Mouse (Mus musculus) frontal cortex, postnatal 36 days (tissue): ENCODE measurements around the gene Gm17482.
A peak's percentile ranks its signal among the peaks of the same experiment; 100 is the strongest.
"Not testable (repeated sequence)": the region's sequence is repeated elsewhere in the genome, so short reads cannot be mapped to it uniquely, and the experiment has no call there.

Source experiments
- DNase-seq, 2 experiments: peaks; one replicate each; pipeline ENCODE4 v3.0.0; 2022; ENCODE audit warnings: low spot score in 2 of 2

The Gm17482 gene

DNA sequence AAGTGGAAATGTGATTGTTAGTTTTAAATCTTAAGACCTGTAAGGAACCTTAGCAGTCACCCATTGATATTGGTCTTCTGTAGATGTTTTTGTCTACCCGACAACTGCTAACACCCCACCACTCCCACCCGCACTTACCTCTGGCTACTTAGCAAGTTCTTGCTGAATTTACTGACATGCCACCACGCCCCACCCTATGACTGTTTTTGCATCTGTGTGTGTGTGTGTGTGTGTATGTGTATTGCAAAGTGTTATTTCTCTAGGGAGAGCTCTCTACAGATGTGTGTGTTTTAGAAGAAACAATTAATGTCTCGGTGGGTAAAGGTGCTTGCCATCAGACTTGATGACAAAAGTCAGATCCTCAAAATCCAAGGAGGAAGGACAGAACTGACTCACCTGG is at the start of gene Gm17482:
TSS of gene Gm17482 (plus strand) at position 301 of the 400 bp plus-strand sequence.
- no peak for DNase-seq

DNA sequence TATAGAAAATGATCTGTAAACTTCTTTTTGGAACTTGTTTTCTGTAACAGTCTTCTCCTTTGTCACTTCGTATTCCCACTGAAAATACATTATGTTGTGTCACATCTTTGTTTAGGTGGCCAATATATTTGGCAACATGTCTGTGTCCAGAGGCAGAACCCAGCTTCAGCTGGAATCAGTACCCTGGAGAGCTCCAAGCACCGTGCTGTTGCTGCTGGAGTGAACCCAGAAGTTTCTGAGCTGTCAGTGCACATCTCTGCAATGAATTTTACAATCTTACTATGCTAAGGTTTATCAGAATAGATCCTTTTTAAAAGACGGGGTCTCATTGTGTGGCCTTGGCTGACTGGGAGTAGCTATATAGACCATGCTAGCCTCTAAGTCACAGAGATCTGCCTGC is 48.3 kb upstream of the Gm17482 start:
- DNase-seq, result no peak

DNA sequence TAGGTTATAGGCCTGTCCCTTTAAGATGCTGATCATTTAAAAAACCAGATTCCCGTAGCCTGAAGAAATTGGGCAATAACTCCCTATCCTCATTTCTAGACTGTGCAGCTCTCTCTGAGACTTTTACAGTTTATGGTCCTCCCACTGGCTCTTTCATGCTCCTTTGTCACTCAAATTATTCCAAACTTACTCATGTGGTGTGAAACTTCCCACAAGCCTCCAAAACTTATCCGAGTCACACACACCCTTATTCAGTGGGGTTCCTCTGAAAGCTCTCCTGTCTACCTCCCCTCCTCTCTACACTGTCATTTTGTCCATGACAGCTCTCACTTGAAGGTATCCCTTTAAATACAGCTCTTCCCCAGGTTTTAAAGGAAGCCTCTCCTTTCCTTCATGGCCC is 46.0 kb upstream of the Gm17482 start:
- DNase-seq, result no peak

DNA sequence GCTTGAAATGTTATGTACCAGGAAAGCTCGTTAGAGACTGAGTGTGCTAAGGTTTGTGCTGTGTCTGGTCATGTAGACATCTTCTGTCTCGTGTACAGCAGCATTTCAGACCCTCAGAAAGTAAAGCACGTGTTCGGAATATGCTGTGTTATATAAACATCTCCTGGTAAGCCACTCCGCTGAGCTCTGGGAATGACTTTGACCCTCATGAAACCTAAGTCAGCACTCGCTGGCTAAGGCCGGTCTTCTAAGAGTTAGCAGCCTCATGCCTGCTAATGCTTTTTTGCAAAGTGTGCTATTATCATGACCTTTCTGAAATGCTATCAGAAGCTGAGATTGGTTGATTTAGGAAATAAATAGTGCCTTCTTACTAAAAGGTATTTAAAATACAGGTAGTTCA is 36.0 kb upstream of the Gm17482 start:
- DNase-seq, result no peak

DNA sequence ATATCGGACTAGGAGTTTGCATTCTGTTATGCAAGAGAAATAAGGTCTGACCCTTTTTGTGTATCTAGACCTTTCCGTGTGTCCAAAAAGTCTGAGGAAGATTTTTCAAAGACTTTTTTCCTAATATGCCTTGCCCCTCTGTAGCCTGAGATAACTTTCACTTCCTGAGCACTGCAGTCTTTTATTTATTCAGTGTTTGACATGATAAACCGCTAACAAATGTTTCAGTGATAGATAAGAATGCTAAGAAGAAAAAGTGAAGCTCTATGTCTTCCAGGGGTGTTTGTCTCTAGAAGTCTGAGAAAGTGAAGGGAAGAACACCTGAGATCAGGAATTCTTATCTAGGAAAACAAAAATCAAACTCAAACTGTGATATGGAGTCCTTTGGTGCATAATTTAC is 26.4 kb upstream of the Gm17482 start:
- DNase-seq, result no peak

DNA sequence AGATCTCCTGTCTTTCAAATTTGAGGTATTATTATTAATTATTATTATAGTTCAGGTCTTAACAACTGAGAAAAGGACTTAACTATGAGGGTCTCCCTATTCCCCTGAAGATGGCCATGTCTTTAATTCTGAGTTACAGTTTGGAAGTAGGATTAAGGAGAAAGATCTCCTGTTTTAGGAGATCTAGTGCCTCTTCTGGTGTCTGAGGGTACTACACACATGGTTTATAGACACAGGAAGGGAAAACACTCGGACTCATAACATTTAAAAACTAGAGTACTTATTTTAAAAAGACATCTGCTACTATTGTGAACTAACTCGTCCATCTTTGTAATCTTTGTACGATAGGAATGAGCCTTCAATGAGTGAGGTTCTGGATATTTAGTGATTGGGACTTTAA is 24.1 kb upstream of the Gm17482 start:
- no peak for DNase-seq

DNA sequence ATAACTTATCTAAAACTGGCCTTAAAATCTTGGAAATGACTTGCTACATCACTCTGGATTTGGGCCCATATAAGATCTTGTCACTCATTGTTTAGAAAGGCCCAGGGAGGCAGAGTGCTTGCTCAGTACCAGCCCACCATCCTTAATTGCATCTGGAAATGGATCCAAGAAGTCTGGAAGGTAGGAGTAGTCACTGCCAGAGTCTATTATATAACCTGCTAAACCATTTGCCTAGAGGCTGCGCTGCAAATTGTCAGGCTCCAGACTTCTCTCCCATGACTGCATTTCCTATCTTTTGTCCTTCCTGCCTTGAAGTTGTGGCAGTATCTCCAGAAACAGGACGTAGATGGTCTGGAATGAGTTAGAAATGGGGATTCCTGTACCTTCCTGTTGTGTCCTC is 17.0 kb upstream of the Gm17482 start:
- DNase-seq, result peak; percentile 35 to 66

DNA sequence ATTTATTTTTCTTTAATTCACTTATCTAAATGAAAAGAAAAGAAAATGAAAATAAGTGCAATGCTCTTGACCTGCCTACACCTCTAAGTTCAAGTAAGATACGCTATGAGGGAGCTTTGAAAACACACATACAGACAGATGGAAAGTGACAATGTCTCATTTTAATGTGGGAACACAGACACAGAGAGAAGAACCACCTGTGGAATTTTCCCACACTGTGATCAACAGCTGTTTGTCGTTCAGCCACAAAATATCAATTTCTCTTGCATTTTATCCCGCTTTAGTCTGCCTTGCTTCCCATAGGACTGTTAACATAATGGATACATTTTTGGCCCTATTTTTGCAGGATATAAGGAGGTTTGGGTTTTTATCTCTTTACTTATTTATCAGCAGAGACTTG is 16.3 kb upstream of the Gm17482 start:
- no peak for DNase-seq

DNA sequence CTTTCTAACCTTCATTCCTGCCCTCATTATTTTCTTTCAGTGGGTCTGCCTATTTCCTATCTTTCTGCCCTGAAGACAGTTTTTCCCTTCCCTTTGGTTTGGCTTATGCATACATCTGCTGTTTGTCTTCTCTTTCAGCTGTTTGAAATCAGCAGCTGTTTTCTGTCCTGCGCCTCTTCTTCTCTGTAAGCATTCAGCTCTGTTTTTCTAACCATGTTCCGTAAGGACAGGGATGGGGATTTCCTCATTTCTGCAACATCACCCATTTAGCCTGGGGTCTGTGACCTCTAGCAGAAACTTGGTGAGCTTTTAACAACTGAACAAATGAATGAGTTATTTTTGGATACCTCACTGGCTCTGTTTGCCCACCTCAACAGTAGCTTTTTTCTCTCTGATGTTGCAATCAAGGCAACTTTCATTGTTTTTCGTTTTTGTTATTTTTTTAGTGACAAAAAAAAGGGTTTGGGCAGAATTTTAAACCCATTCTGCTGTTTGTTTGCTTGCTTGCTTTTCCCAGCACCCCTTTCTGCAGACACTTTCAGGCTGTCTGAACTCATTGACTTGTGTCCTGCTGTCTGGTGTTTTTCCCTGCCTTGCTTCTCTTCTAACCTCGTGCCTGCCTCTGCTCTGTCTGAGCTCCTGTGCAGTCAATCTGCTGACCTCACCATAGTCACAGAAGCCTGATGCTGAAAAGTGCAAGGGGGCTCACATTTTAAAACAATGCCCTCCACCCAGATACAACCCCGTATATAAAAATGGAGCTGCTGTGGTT is 14.8 kb upstream of the Gm17482 start:
- DNase-seq, result no peak

DNA sequence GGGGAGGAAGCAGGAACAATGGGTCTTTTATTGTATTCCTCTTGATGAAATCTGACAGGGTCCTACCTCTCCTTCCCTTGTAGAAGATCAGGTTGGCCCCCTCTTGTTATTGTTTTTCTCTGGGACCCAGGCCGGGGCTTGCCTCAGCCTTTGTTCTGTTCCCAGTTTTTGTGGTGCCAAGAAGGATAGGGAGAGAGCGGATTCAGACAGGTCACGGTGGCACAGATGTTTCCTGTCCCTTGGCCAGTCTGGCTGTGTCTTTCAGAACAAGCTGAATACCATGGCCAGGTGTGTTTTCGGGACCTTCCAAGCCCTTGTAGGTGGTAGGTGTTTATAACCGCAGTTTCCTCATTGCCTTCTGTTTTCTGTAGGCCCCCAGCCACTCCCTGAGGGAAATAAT is 14.0 kb upstream of the Gm17482 start:
- no peak for DNase-seq

DNA sequence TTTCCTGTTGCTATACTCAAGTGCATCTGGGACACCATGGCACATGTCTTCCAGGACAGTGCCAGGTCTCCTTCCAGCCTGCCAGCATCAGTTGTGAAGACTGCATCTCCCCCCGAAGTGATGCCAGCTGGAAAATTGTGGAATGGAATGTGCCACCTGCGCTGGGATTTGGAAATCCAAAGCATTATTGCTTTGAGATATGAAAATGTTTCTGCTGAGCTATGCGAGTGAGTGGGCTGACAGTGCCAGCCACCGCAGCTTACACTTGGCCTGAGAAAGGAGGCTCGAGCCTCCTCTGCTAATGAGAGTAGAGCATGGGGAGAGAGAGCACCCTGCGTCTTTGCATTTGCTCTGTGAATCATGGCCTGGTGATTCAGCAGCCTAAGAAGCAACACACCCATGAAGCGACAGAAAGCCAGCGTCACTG is 5.9 kb upstream of the Gm17482 start:
- peak; percentile 51 to 66 for DNase-seq

DNA sequence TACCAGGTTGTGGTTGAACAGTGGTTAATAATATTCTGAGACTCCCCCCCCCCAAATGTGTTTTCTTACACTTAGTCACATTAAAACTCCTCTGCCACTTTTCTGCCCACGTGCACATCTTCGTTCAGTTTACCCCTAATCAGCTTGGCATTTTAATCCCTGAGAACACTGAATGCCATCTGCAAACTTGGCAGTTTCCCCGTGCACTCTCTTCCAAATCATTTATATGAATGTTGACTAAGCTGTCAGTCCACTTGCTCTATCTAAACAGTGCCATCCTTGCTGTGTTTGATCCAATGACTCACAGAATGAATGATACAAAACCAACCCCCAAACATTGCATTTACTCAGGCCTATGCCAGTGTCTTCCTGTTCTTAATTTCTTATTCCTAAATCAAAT is 1.6 kb upstream of the Gm17482 start:
- no peak for DNase-seq

DNA sequence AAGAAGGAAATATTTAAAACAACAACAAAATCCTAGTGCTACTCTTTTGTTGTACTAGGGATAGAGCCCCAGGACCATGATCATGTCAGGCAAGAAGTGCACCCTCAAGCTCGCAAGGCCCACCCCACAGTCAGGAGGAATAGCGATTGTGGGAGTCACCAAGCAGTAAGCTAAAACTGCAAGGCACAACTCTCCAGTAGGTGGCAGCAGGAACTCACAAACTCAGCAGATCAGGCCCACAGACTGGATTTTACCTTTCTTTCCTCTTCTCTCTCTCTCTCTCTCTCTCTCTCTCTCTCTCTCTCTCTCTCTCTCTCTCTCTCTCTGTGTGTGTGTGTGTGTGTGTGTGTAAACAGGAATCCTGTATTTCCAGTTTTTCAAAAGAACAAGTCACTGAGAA is 386 bp downstream of the Gm17482 start:
- peak; percentile 77 to 89 for DNase-seq

DNA sequence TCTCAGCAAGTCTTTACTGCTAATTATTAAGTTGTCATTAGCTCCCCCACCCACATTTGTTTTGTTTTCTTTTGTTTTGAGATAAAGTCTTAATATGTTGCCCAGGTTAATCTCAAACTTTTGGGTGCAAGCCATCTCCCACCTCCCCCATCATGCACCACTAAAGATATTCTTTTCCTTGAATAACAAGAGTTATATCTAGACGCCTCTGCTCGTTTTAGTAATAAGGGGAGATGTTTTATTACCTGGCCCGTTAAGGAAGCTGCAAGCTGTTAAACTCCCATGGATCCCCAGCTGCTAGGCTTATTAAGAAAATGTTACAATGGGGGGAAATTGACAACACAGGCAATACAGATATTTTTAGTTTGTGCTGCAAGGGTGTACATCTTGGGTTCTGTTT is 3.4 kb downstream of the Gm17482 start:
- no peak for DNase-seq

DNA sequence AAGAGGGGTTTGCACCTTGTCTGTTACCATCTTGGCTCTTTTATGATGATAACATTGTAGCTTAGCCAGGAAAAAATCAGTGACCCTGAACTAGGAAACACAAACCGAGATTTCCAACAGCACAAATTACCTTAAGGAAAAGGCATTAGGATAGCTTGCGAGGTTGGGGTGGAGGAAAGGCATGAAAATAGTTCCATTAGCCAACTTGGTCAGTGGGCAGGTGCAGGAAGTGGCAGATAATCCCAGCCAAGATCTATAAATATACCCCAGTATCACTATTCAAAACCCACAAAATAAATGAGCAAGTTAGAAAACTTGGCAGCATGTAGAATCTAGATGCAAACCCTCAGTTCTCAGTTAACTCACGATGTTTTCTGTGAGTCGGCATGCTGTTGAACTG is 4.7 kb downstream of the Gm17482 start:
- no peak for DNase-seq

DNA sequence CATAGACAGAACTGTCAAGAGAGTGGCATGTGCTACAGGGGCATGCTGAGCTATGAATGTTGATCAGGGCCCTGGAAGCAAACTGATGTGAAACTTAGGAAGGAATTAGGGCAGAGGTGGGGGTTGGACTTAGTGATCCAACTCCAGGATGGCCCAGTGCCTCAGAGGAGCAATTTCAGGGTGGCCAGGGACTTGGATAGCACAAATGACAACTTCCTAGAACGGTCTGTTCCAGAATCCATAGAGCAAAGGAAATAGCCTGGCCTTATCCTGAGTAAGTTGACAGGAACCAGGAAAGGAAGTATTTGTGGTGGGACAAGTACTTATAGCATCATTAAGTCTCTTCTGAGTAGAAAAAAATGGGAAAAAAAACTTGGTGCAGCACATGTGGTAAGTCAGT is 5.4 kb downstream of the Gm17482 start:
- DNase-seq, result no peak

DNA sequence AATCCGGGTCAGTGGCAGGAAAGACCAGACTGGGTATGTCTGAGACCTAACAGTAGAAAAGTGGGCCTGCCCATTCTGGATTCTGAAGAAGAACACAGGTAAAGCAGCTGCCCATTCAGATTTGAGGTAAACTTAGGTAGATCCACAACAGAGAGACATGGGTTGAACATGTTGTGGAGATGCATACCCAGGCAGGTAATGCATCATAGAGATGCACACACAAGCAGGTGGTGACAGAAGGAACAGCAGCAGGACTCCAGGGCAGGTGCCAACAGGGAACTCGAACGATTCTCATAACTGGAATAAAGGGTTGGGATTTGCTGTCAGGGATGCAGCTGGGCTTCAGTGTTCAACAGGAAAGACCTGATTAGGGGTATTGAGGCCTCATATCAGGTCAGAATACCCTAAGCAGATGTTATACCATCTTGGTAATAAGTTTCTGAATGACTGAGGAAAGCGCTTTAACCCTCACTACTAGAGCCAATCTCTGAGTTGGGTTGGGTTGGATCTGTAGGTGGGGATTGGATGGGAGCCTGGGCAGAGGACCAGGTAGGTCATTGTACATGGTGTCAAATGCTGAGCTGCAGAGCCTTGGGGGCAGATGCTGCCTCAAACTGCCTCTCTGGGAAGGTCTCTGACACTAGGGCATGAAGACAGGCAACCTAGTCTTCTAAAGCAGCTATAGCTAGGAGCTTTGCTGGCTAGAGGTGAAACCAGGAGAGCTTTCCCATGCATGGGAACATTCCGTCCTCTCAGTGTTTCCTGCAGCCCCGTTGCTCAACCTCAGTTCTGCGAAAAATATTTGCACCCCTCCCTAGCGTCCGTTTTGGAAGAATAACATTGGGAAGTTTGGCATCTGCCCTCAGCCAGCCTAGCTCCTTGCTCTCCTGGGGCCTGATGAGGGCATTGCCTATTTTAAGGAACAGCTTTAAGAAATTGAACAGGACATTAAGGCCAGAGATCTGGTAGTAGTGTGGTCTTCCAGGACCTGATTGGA is 11.2 kb downstream of the Gm17482 start:
- DNase-seq, result no peak

DNA sequence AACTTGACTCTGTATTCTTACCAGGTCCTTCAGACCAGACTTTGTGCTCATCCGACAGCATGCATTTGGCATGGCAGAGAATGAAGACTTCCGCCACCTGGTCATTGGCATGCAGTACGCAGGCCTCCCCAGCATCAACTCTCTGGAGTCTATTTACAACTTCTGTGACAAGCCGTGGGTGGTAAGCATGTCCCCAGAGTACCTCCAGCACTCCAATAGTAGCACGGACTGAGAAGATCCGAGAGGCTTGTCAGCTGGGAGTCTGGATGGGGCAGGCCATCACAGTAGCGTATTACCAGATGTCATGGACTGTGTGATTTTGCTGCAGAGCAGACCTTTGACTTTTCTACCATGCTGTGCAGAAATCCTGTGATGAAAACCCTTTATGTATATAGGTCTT is 12.2 kb downstream of the Gm17482 start:
- DNase-seq, result peak in 1 of 2 experiments; percentile 35

DNA sequence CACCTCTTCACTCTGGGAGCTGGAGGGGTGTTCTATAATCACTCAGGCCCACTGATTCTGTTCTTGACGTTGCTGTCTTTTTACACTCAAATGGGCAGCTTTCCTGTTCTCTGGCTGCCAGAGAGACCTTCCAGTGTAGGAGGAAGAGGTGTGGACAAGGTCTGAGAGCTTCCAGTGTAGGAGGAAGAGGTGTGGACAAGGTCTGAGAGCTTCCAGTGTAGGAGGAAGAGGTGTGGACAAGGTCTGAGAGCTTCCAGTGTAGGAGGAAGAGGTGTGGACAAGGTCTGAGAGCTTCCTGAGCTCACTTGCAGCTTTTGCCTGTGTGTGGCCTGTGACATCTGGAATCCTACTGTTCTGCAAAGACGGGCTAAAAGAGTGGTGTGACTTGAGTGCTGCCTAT is 13.3 kb downstream of the Gm17482 start:
- not testable (repeated sequence) for DNase-seq

DNA sequence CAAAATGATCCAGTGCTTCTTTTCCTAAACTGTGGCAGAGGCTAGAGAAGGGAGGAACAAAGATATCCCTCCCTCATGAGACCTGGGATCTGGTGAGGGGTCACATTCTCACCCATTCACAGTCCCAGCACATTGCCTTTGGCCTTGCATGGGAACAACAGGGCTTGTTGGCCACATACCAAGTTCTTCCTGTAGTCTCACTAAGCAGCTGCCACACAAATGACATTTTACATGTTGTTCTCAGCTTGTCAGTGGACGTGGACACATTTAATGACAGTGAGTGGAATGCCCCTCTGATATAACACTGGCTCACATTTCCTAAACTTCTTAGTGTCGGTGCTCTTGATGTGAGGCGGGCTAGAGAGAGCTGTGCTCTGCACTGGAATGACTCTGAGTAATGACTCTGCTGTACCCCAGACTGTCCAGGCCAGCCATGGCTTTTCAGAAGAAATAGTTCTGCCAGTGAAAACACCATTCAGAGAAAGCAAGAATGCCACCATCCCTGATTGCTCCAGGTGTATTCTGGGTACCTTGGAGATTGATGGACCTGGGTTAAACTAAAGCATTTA is 14.1 kb downstream of the Gm17482 start:
- DNase-seq, result no peak

DNA sequence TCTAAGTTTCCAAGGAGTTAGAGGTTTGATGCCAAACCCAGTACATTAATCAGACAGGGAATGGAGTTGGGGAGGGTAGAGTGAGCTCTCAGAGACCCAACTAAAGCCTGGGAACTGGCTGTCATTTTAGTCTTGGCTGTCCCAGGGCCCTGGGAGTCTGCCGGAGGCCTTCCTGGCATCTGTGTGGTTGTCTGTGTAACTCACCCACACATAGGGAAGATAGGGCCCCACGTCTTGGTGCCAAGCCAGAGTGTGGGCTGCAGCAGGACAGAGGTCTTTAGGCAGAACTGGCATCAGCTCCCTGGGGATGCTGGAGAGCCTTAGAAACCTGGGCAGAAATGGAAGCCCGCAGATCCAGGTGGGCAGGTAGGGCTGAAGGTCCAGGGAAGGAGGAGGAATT is 14.8 kb downstream of the Gm17482 start:
- DNase-seq, result no peak

DNA sequence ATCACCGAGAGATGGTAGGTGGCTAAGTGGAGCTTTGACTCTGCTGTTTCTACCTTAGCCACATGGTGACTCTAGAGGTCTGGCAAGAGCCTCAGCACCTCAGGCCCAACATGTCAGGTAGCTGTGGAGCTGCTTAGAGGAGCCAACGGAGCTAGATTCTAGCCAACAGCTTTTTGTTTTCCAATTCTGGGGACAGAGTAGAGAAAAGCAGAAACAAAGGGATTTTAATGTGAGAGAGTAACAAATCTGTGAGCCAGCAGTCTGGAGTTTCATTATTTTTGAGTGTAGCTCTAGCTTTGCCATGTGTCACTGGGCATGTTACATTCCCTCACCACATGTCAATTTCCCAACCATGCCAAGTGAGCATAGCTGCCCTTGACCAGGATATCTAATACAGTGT is 17.1 kb downstream of the Gm17482 start:
- no peak for DNase-seq
